Mouse (Mus musculus): ENCODE results near the gene Shq1. TPM values are rescaled to one million over a fixed set of nuclear protein-coding genes. Genes with fewer than 3 reads are reported as not detected.

Gene Shq1
- polyA plus RNA-seq, 1 experiment from 2014 or later, result 16.0 TPM

- Histone ChIP-seq H3K27ac (ENCODE audit: low read length) (no peak overlapping the region), H3K4me3 (ENCODE audit: low read depth, low read length) (no peak overlapping the region), H3K9me3 (ENCODE audit: control insufficient read depth, low read depth, low read length) (no peaks in the 10 kb centered on the region), H3K4me2 (replicated peaks; ENCODE audit: low read depth, low read length) (no peak overlapping the region), H3K9ac (replicated peaks; ENCODE audit: low read depth, low read length) (no peak overlapping the region), H3K4me1 (ENCODE audit: control insufficient read depth, insufficient read depth, low read length) (peaks cover 5% of the 10 kb centered on the region; the same call in 1 of the 2 replicates), H3K36me3 (ENCODE audit: control insufficient read depth, insufficient read depth, low read length) (no peaks in the 10 kb centered on the region), H3K27me3 (ENCODE audit: control insufficient read depth, insufficient read depth, low read length) (no peaks in the 10 kb centered on the region)
- WGBS, result 68% methylated on average over 2 of the region's 2 CpGs
- ATAC-seq (ENCODE audit: insufficient number of reproducible peaks, insufficient read depth, low FRiP score, low read depth), result no peak
These were observed 149.2 kb downstream of the Shq1 start for GRCm38 (mm10) chr6:100521615-100522398.

- Histone ChIP-seq H3K4me2 (replicated peaks; ENCODE audit: low read depth, low read length) (no peak overlapping the region), H3K4me3 (ENCODE audit: low read depth, low read length) (no peak overlapping the region), H3K27me3 (ENCODE audit: control insufficient read depth, insufficient read depth, low read length) (no peaks in the 10 kb centered on the region), H3K9ac (replicated peaks; ENCODE audit: low read depth, low read length) (no peak overlapping the region), H3K4me1 (ENCODE audit: control insufficient read depth, insufficient read depth, low read length) (peaks cover 2% of the 10 kb centered on the region; the same call in 1 of the 2 replicates), H3K36me3 (ENCODE audit: control insufficient read depth, insufficient read depth, low read length) (no peaks in the 10 kb centered on the region), H3K27ac (ENCODE audit: low read length) (no peak overlapping the region), H3K9me3 (ENCODE audit: control insufficient read depth, low read depth, low read length) (no peaks in the 10 kb centered on the region)
- 70% methylated on average over 5 of the region's 5 CpGs for WGBS
- no peak for ATAC-seq (ENCODE audit: insufficient number of reproducible peaks, insufficient read depth, low FRiP score, low read depth)
These were observed 150.3 kb downstream of the Shq1 start for GRCm38 (mm10) chr6:100520558-100521099.

GRCm38 (mm10) chr6:100519837-100520236 lies 151.1 kb downstream of the Shq1 start:
- H3K4me1 ChIP-seq (ENCODE audit: control insufficient read depth, insufficient read depth, low read length), result no peaks in the 10 kb centered on the region; the same call in 1 of the 2 replicates
- H3K36me3 ChIP-seq (ENCODE audit: control insufficient read depth, insufficient read depth, low read length), result no peaks in the 10 kb centered on the region
- ATAC-seq (ENCODE audit: insufficient number of reproducible peaks, insufficient read depth, low FRiP score, low read depth), result no peak
- no peak overlapping the region for H3K27ac ChIP-seq (ENCODE audit: low read length)
- H3K9me3 ChIP-seq (ENCODE audit: control insufficient read depth, low read depth, low read length), result no peaks in the 10 kb centered on the region
- no peak overlapping the region for H3K4me2 ChIP-seq (replicated peaks; ENCODE audit: low read depth, low read length)
- no peak overlapping the region for H3K9ac ChIP-seq (replicated peaks; ENCODE audit: low read depth, low read length)
- no peak overlapping the region for H3K4me3 ChIP-seq (ENCODE audit: low read depth, low read length)
- H3K27me3 ChIP-seq (ENCODE audit: control insufficient read depth, insufficient read depth, low read length), result no peaks in the 10 kb centered on the region
- 52% methylated on average over 12 of the region's 12 CpGs for WGBS

Other genes with a start within 250 kb of the Shq1 start
- 1.7 and 2.0 TPM in 2 replicates for gene Gxylt2, start 33.6 kb upstream of the Shq1 start, polyA plus RNA-seq (2014; fragmentation: Nextera tagmentation; extraction: Ambion mirVana)
- 30.6 and 32.9 TPM in 2 replicates for gene Ppp4r2, start 162.5 kb upstream of the Shq1 start, polyA plus RNA-seq (2014; fragmentation: Nextera tagmentation; extraction: Ambion mirVana)